ENCODE assay signal across 25 mouse cellular contexts in genomic region chr15:30512467-30512866, GRCm38 (mm10).
A peak's percentile ranks its signal among the peaks of the same experiment; 100 is the strongest.
DNase-seq lines count a peak whose midpoint lies in the region; ATAC-seq lines count a peak whose summit lies in the region.
"Had no signal": no experiment of that assay in that cellular context is flagged by ENCODE, and none has a peak within 500 bp of the region (broad histone marks: within the 10 kb centered on the region; RNA-seq: fewer than 3 reads in every experiment).

No protein-coding gene starts in this region.

- H3K4me2 ChIP-seq in forebrain, embryonic 12.5 days = no peak overlapping the region
- H3K4me2 ChIP-seq in forebrain, embryonic 15.5 days (replicated peaks) = no peak overlapping the region
- no peak overlapping the region for H3K4me2 ChIP-seq in hindbrain, embryonic 13.5 days
- no peak overlapping the region for H3K4me2 ChIP-seq in midbrain, embryonic 13.5 days (replicated peaks)
- H3K4me2 ChIP-seq: embryonic facial prominence, embryonic 13.5 days; heart, embryonic 13.5 days; liver, embryonic 15.5 days; neural tube, embryonic 13.5 days had no signal

- no peaks in the 10 kb centered on the region for H3K36me3 ChIP-seq in forebrain, embryonic 12.5 days (replicated peaks)
- no peaks in the 10 kb centered on the region for H3K36me3 ChIP-seq in forebrain, embryonic 15.5 days
- no peaks in the 10 kb centered on the region for H3K36me3 ChIP-seq in hindbrain, embryonic 10.5 days
- no peaks in the 10 kb centered on the region for H3K36me3 ChIP-seq in hindbrain, embryonic 13.5 days
- H3K36me3 ChIP-seq in midbrain, embryonic 13.5 days = no peaks in the 10 kb centered on the region
- H3K36me3 ChIP-seq: embryonic facial prominence, embryonic 13.5 days; G1E; heart, embryonic 13.5 days; limb, embryonic 10.5 days; liver, embryonic 15.5 days; neural tube, embryonic 13.5 days had no signal

- peak overlapping the region; percentile 51 for H3K27ac ChIP-seq in forebrain, embryonic 12.5 days
- no peak overlapping the region for H3K27ac ChIP-seq in forebrain, embryonic 15.5 days (replicated peaks)
- peak overlapping the region; percentile 67 for H3K27ac ChIP-seq in hindbrain, embryonic 10.5 days
- peak overlapping the region; percentile 44; the same call in 1 of the 2 replicates for H3K27ac ChIP-seq in hindbrain, embryonic 13.5 days
- H3K27ac ChIP-seq in midbrain, embryonic 13.5 days = 0 out of 2 replicates have a peak overlapping the region, but pooled peaks have one; percentile 30
- H3K27ac ChIP-seq: embryonic facial prominence, embryonic 13.5 days; heart, adult 2 months; heart, embryonic 13.5 days; limb, embryonic 10.5 days; liver, embryonic 15.5 days; neural tube, embryonic 13.5 days had no signal

- H3K27me3 ChIP-seq in forebrain, embryonic 12.5 days = no peaks in the 10 kb centered on the region
- no peaks in the 10 kb centered on the region for H3K27me3 ChIP-seq in forebrain, embryonic 15.5 days
- no peaks in the 10 kb centered on the region for H3K27me3 ChIP-seq in hindbrain, embryonic 10.5 days (ENCODE audit: insufficient read depth, poor library complexity, severe bottlenecking)
- no peaks in the 10 kb centered on the region for H3K27me3 ChIP-seq in hindbrain, embryonic 13.5 days
- H3K27me3 ChIP-seq in midbrain, embryonic 13.5 days = no peaks in the 10 kb centered on the region
- H3K27me3 ChIP-seq: CH12.LX; embryonic facial prominence, embryonic 13.5 days; heart, embryonic 13.5 days; liver, embryonic 15.5 days; neural tube, embryonic 13.5 days had no signal

- no peak for ATAC-seq in forebrain, embryonic 12.5 days (ENCODE audit: low FRiP score)
- no peak for ATAC-seq in forebrain, embryonic 15.5 days (replicated peaks)
- no peak for ATAC-seq in hindbrain, embryonic 13.5 days (ENCODE audit: low FRiP score)
- ATAC-seq in midbrain, embryonic 13.5 days = no peak

- no peaks in the 10 kb centered on the region for H3K9me3 ChIP-seq in forebrain, embryonic 12.5 days
- H3K9me3 ChIP-seq in forebrain, embryonic 15.5 days = no peaks in the 10 kb centered on the region
- H3K9me3 ChIP-seq in hindbrain, embryonic 10.5 days = no peaks in the 10 kb centered on the region
- H3K9me3 ChIP-seq in hindbrain, embryonic 13.5 days = no peaks in the 10 kb centered on the region
- H3K9me3 ChIP-seq in midbrain, embryonic 13.5 days = no peaks in the 10 kb centered on the region
- H3K9me3 ChIP-seq: embryonic facial prominence, embryonic 13.5 days; G1E; heart, embryonic 13.5 days; limb, embryonic 10.5 days; liver, embryonic 15.5 days; neural tube, embryonic 13.5 days had no signal

- H3K4me3 ChIP-seq in forebrain, embryonic 12.5 days (replicated peaks) = no peak overlapping the region
- H3K4me3 ChIP-seq in forebrain, embryonic 15.5 days = no peak overlapping the region
- no peak overlapping the region for H3K4me3 ChIP-seq in hindbrain, embryonic 10.5 days
- H3K4me3 ChIP-seq in hindbrain, embryonic 13.5 days = no peak overlapping the region
- H3K4me3 ChIP-seq in midbrain, embryonic 13.5 days (replicated peaks) = no peak overlapping the region
- H3K4me3 ChIP-seq: embryonic facial prominence, embryonic 13.5 days; heart, adult 2 months; heart, embryonic 13.5 days; limb, embryonic 10.5 days; liver, embryonic 15.5 days; neural tube, embryonic 13.5 days had no signal

- intact Hi-C loops in left cerebral cortex, postnatal 4 days (cut with DNase I) = no loop called here

- H3K4me1 ChIP-seq in forebrain, embryonic 12.5 days = peaks cover 24% of the 10 kb centered on the region
- H3K4me1 ChIP-seq in forebrain, embryonic 15.5 days = peaks cover 25% of the 10 kb centered on the region
- peaks cover 30% of the 10 kb centered on the region for H3K4me1 ChIP-seq in hindbrain, embryonic 10.5 days (replicated peaks)
- H3K4me1 ChIP-seq in hindbrain, embryonic 13.5 days (replicated peaks) = peaks cover 30% of the 10 kb centered on the region
- H3K4me1 ChIP-seq in midbrain, embryonic 13.5 days (replicated peaks) = peaks cover 26% of the 10 kb centered on the region
- H3K4me1 ChIP-seq: embryonic facial prominence, embryonic 13.5 days; limb, embryonic 10.5 days; liver, embryonic 15.5 days had no signal

- WGBS in forebrain, embryonic 12.5 days = 20% methylated on average over 3 of the region's 3 CpGs
- 18% methylated on average over 3 of the region's 3 CpGs for WGBS in forebrain, embryonic 15.5 days
- WGBS in hindbrain, embryonic 10.5 days = 65% methylated on average over 3 of the region's 3 CpGs
- 47% methylated on average over 3 of the region's 3 CpGs for WGBS in hindbrain, embryonic 13.5 days
- WGBS in midbrain, embryonic 13.5 days = 17% methylated on average over 3 of the region's 3 CpGs

- no peak for DNase-seq in hindbrain, embryonic 10.5 days (ENCODE audit: low spot score)
- no peak for DNase-seq in heart, postnatal 4 days
- no peak for DNase-seq in left cerebral cortex, postnatal 4 days
- DNase-seq in adrenal gland, adult (ENCODE audit: inconsistent age in 2 of 2, low spot score in 1 of 2) = no peak
- DNase-seq: adrenal gland, postnatal 10 days; B cell, adult 2 months; gastrocnemius, postnatal 36 days; heart, adult 2 months; heart, postnatal 14 days; kidney, adult 8-10 months; kidney, postnatal 10 days; liver; lung, postnatal 4 days; spleen, adult 18-20 months had no signal

- H3K9ac ChIP-seq in forebrain, embryonic 12.5 days = no peak overlapping the region
- no peak overlapping the region for H3K9ac ChIP-seq in forebrain, embryonic 15.5 days (replicated peaks)
- no peak overlapping the region for H3K9ac ChIP-seq in hindbrain, embryonic 13.5 days
- H3K9ac ChIP-seq in midbrain, embryonic 13.5 days (replicated peaks) = no peak overlapping the region
- H3K9ac ChIP-seq: embryonic facial prominence, embryonic 13.5 days; heart, embryonic 13.5 days; liver, embryonic 15.5 days; neural tube, embryonic 13.5 days had no signal
